Mouse (Mus musculus) CH12.LX (cell line): ENCODE results near the gene Cfhr2.

Experiments
- POLR2A ChIP-seq: IDR thresholded peaks from 2 replicates; pipeline ENCODE4 v1.6.1; 2011; ENCODE audit warnings: low read depth, mild to moderate bottlenecking, improper control_type of control experiment, low read length
- ZNF384 ChIP-seq: IDR thresholded peaks from 2 replicates; pipeline ENCODE4 v1.6.1; 2012; ENCODE audit warnings: low read depth, low read length, improper control_type of control experiment, inconsistent platforms

DNA sequence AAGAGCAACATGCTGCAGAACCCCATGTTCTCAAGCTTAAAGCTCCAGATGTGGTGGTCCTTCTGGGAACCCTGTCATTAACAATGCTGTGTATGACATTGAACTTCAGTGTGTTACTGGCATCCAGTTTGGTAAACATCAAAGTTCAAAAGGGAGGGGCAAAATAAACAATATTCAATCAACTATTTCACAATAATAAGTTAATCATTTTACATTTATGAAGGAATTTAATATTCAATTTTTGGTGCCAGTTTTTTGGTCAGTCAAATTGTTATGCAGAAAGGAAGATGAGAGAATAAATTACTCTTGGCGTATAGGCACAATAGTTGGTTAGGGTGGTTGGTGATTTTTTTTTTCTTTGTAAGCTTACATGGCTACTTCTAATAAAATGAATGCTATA is 77.4 kb downstream of the Cfhr2 start, which contains the start of gene Gm4788:
- TF ChIP-seq ZNF384 (no peak), POLR2A (no peak)
